Mouse (Mus musculus): ENCODE measurements around the gene H2-Oa. TPM values are rescaled to one million over a fixed set of nuclear protein-coding genes. Genes with fewer than 3 reads are reported as not detected.

H2-Oa gene
- total RNA-seq, 2 experiments from 2014 or later, result not detected

GRCm38 (mm10) chr17:34121879-34122187 is 29.7 kb downstream of the H2-Oa start:
- DNase-seq (ENCODE audit: low spot score in 2 of 2), result peak in 1 of 2 experiments; percentile 55

- DNase-seq (ENCODE audit: low spot score in 2 of 2), result peak; percentile 96 to 97
These were observed 30.2 kb downstream of the H2-Oa start, which contains the start of gene Brd2 for GRCm38 (mm10) chr17:34122188-34122984. Brd2 (minus strand) TSS chr17:34122634.

- no peak for DNase-seq (ENCODE audit: low spot score in 2 of 2)
These were observed 31.0 kb downstream of the H2-Oa start for GRCm38 (mm10) chr17:34123111-34123510.

GRCm38 (mm10) chr17:34123518-34123917 is 31.4 kb downstream of the H2-Oa start:
- DNase-seq (ENCODE audit: low spot score in 2 of 2), result no peak

GRCm38 (mm10) chr17:34124649-34125048 is 32.5 kb downstream of the H2-Oa start:
- no peak for DNase-seq (ENCODE audit: low spot score in 2 of 2)

GRCm38 (mm10) chr17:34126826-34127420 is 34.8 kb downstream of the H2-Oa start:
- DNase-seq (ENCODE audit: low spot score in 2 of 2), result no peak

GRCm38 (mm10) chr17:34127475-34127874 is 35.3 kb downstream of the H2-Oa start:
- DNase-seq (ENCODE audit: low spot score in 2 of 2), result peak; percentile 72 to 80

GRCm38 (mm10) chr17:34128264-34128937 is 36.3 kb downstream of the H2-Oa start:
- DNase-seq (ENCODE audit: low spot score in 2 of 2), result peak; percentile 57 to 73

- DNase-seq (ENCODE audit: low spot score in 2 of 2), result peak in 1 of 2 experiments; percentile 46
These were observed 37.0 kb downstream of the H2-Oa start for GRCm38 (mm10) chr17:34128944-34129791.

- DNase-seq (ENCODE audit: low spot score in 2 of 2), result no peak
These were observed 38.2 kb downstream of the H2-Oa start for GRCm38 (mm10) chr17:34130073-34130947.

- no peak for DNase-seq (ENCODE audit: low spot score in 2 of 2)
These were observed 39.8 kb downstream of the H2-Oa start for GRCm38 (mm10) chr17:34131911-34132310.

- DNase-seq (ENCODE audit: low spot score in 2 of 2), result no peak
These were observed 41.1 kb downstream of the H2-Oa start for GRCm38 (mm10) chr17:34133289-34133688.

- no peak for DNase-seq (ENCODE audit: low spot score in 2 of 2)
These were observed 42.3 kb downstream of the H2-Oa start for GRCm38 (mm10) chr17:34134451-34134850.

GRCm38 (mm10) chr17:34135297-34136224 is 43.4 kb downstream of the H2-Oa start:
- DNase-seq (ENCODE audit: low spot score in 2 of 2), result peak; percentile 96 to 98

GRCm38 (mm10) chr17:34137601-34138000 is 45.5 kb downstream of the H2-Oa start:
- no peak for DNase-seq (ENCODE audit: low spot score in 2 of 2)

GRCm38 (mm10) chr17:34138655-34139054 is 46.5 kb downstream of the H2-Oa start:
- no peak for DNase-seq (ENCODE audit: low spot score in 2 of 2)

- no peak for DNase-seq (ENCODE audit: low spot score in 2 of 2)
These were observed 47.3 kb downstream of the H2-Oa start for GRCm38 (mm10) chr17:34139416-34139815.

- DNase-seq (ENCODE audit: low spot score in 2 of 2), result no peak
These were observed 48.1 kb downstream of the H2-Oa start for GRCm38 (mm10) chr17:34140240-34140639.

GRCm38 (mm10) chr17:34141448-34141847 is 49.3 kb downstream of the H2-Oa start:
- peak in 1 of 2 experiments; percentile 55 for DNase-seq (ENCODE audit: low spot score in 2 of 2)

All from left cerebral cortex, adult 18-20 months (tissue).